Mouse (Mus musculus) forebrain, embryonic 11.5 days (tissue): ENCODE measurements around the gene Arhgap35. TPM values are rescaled to one million over a fixed set of nuclear protein-coding genes. Genes with fewer than 3 reads are reported as not detected.
A peak's percentile ranks its signal among the peaks of the same experiment; 100 is the strongest.

Source experiments
- ATAC-seq: fragments of 200-750 bp; cut with Nextera tagmentation; replicated peaks from 2 replicates; pipeline ENCODE4 v1.8.0; 2017; ENCODE audit warnings: moderate TSS enrichment; ENCODE audit not compliant: low FRiP score
- DNase-seq: peaks from one replicate; pipeline ENCODE4 v3.0.0-alpha.2; 2017; ENCODE audit warnings: low spot score
- H3K27ac ChIP-seq: fragments of 300-500 bp; sonication (generic); 2 replicates; pipeline ENCODE4 v1.5.1; 2014; ENCODE audit warnings: low read depth, low read length
- H3K27me3 ChIP-seq: fragments of 300-500 bp; sonication (generic); 2 replicates; pipeline ENCODE4 v1.6.1; 2014; ENCODE audit warnings: mild to moderate bottlenecking, low read length, mixed read lengths; ENCODE audit not compliant: control insufficient read depth, insufficient read depth
- H3K36me3 ChIP-seq: fragments of 300-500 bp; sonication (generic); 2 replicates; pipeline ENCODE4 v1.6.1; 2014; ENCODE audit warnings: mild to moderate bottlenecking, low read length, moderate library complexity, mixed read lengths; ENCODE audit not compliant: control insufficient read depth, insufficient read depth
- H3K4me1 ChIP-seq: fragments of 300-500 bp; sonication (generic); replicated peaks from 2 replicates; pipeline ENCODE4 v1.6.1; 2014; ENCODE audit warnings: low read length, mixed read lengths; ENCODE audit not compliant: control insufficient read depth, insufficient read depth
- H3K4me2 ChIP-seq: fragments of 300-500 bp; sonication (generic); 2 replicates; pipeline ENCODE4 v1.6.1; 2014; ENCODE audit warnings: low read depth, mild to moderate bottlenecking, low read length, moderate library complexity, mixed read lengths; ENCODE audit not compliant: severe bottlenecking
- H3K4me3 ChIP-seq: fragments of 300-500 bp; sonication (generic); 2 replicates; pipeline ENCODE4 v1.5.1; 2014; ENCODE audit warnings: low read depth, low read length
- H3K9ac ChIP-seq: fragments of 300-500 bp; sonication (generic); 2 replicates; pipeline ENCODE4 v1.6.1; 2014; ENCODE audit warnings: low read length
- H3K9me3 ChIP-seq: fragments of 300-500 bp; sonication (generic); 2 replicates; pipeline ENCODE4 v1.6.1; 2016; ENCODE audit warnings: low read length, mixed read lengths; ENCODE audit not compliant: control insufficient read depth
- WGBS: fragments of 180-500 bp; shearing (Covaris S2); extraction: QIAGEN DNeasy Blood & Tissue Kit; methylation state at CpG from one replicate; pipeline ENCODE4 v1.1.7; 2014; 5-methylcytosine and 5-hydroxymethylcytosine counted together
- polyA plus RNA-seq: library from polyadenylated mRNA; unstranded; fragments of >200 nt; fragmentation: Nextera tagmentation; extraction: Ambion mirVana; gene quantifications from 2 replicates; pipeline ENCODE4 v1.2.1, GENCODE M21; 2014

Arhgap35 gene
- polyA plus RNA-seq, 1 experiment from 2014 or later = 45.2 TPM

DNA sequence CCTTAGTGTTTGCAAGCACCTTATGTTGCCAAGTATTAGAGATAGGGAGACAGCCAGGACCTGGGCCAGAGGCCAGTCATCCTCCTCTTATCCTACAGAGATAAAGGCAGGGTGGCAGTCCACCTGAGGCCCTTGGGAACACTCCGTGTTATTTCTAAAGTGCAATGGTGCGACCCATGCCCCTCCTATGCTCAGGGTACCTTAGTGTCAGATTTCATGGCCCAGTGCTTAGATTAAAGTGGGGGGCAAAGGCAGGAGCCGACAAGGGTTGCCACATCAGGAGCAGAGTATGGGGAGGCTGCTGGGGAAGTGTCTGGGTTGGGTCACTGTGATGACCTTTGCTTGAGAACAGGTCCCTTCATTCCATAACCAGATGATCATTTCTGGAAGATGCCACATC, 118.5 kb downstream of the Arhgap35 start:
- no peaks in the 10 kb centered on the region for H3K9me3 ChIP-seq
- H3K4me1 ChIP-seq = no peaks in the 10 kb centered on the region
- H3K9ac ChIP-seq = no peak overlapping the region
- no peaks in the 10 kb centered on the region for H3K27me3 ChIP-seq
- ATAC-seq (no peak), DNase-seq (no peak)
- H3K4me3 ChIP-seq = no peak overlapping the region
- no peak overlapping the region for H3K4me2 ChIP-seq
- H3K36me3 ChIP-seq = peaks cover 15% of the 10 kb centered on the region; the same call in 1 of the 2 replicates
- WGBS = 88% methylated on average over 3 of the region's 3 CpGs
- H3K27ac ChIP-seq = no peak overlapping the region

DNA sequence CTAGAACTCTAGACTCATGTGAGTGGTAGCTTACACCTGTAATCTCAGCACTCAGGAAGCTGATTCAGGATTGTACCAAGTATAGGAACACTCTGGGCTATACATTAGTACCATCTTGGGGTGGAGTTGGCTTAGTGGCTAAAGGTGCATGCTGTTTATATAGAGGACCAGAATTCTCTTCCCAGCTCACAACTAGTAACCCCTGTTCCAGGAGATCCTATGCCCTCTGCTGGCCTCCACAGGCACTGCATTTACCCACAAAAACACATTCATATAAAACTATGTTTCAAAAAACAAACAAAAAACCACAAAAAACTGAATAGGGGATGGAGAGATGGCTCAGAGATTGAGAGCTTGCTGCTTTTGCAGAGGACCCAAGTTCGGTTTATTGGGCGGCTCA, 121.4 kb downstream of the Arhgap35 start:
- H3K4me2 ChIP-seq = no peak overlapping the region
- H3K9ac ChIP-seq = no peak overlapping the region
- ATAC-seq = no peak
- no peak overlapping the region for H3K4me3 ChIP-seq
- no peaks in the 10 kb centered on the region for H3K27me3 ChIP-seq
- no peaks in the 10 kb centered on the region for H3K9me3 ChIP-seq
- DNase-seq = no peak
- 35% methylated on average over 2 of the region's 2 CpGs for WGBS
- no peaks in the 10 kb centered on the region for H3K4me1 ChIP-seq
- peaks cover 15% of the 10 kb centered on the region; the same call in 1 of the 2 replicates for H3K36me3 ChIP-seq
- H3K27ac ChIP-seq = no peak overlapping the region

- DNase-seq (no peak), ATAC-seq (no peak)
- no peak overlapping the region for H3K4me2 ChIP-seq
- H3K4me1 ChIP-seq = no peaks in the 10 kb centered on the region
- WGBS = 61% methylated on average over 3 of the region's 3 CpGs
- no peak overlapping the region for H3K9ac ChIP-seq
- H3K36me3 ChIP-seq = peaks cover 11% of the 10 kb centered on the region; the same call in 1 of the 2 replicates
- H3K4me3 ChIP-seq = no peak overlapping the region
- no peak overlapping the region for H3K27ac ChIP-seq
- H3K9me3 ChIP-seq = no peaks in the 10 kb centered on the region
- no peaks in the 10 kb centered on the region for H3K27me3 ChIP-seq
Observed at GRCm38 (mm10) chr7:16492211-16492610, 122.6 kb downstream of the Arhgap35 start.

DNA sequence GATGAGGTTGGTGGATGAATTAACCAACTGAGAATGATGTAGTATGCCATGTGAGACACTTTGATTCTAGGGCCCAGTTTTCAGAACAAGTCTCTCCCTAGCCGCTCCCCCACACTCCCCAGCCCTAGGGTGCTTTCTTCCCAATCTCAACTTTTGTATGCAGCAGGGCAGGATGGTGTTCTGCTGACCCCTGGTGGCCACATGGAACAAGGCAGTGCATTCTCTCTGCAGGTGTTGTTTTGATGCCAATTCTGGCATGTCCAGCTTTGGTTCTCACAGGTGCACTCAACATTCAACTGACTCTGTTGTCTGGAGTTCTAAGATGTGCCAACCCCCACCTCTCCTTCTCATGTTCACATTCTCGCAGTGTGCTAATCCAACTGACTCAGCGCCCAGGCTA, 123.0 kb downstream of the Arhgap35 start:
- Histone ChIP-seq H3K4me3 (no peak overlapping the region), H3K27ac (no peak overlapping the region), H3K27me3 (no peaks in the 10 kb centered on the region), H3K9ac (no peak overlapping the region), H3K36me3 (peaks cover 10% of the 10 kb centered on the region; the same call in 1 of the 2 replicates), H3K9me3 (no peaks in the 10 kb centered on the region), H3K4me2 (no peak overlapping the region), H3K4me1 (no peaks in the 10 kb centered on the region)
- ATAC-seq (peak; percentile 49; the same call in 1 of the 2 replicates), DNase-seq (peak; percentile 81)
- WGBS = 25% methylated on average over 3 of the region's 3 CpGs

- H3K4me2 ChIP-seq = no peak overlapping the region
- no peak for ATAC-seq
- no peak overlapping the region for H3K4me3 ChIP-seq
- no peaks in the 10 kb centered on the region for H3K27me3 ChIP-seq
- no peaks in the 10 kb centered on the region for H3K9me3 ChIP-seq
- DNase-seq = no peak
- WGBS = 84% methylated on average over 9 of the region's 9 CpGs
- H3K27ac ChIP-seq = no peak overlapping the region
- no peaks in the 10 kb centered on the region for H3K4me1 ChIP-seq
- H3K9ac ChIP-seq = no peak overlapping the region
- H3K36me3 ChIP-seq = no peaks in the 10 kb centered on the region
Observed at GRCm38 (mm10) chr7:16489948-16490347, 124.8 kb downstream of the Arhgap35 start.

GRCm38 (mm10) chr7:16488816-16489215, 126.0 kb downstream of the Arhgap35 start:
- H3K4me3 ChIP-seq = no peak overlapping the region
- no peak for DNase-seq
- H3K27ac ChIP-seq = no peak overlapping the region
- H3K4me2 ChIP-seq = no peak overlapping the region
- no peak for ATAC-seq
- no peaks in the 10 kb centered on the region for H3K27me3 ChIP-seq
- no peaks in the 10 kb centered on the region for H3K4me1 ChIP-seq
- no peaks in the 10 kb centered on the region for H3K9me3 ChIP-seq
- no peaks in the 10 kb centered on the region for H3K36me3 ChIP-seq
- H3K9ac ChIP-seq = no peak overlapping the region

GRCm38 (mm10) chr7:16477628-16478027, 137.2 kb downstream of the Arhgap35 start, which contains the start of gene Npas1:
Npas1 (minus strand) TSS chr7:16477728.
- DNase-seq (no peak), ATAC-seq (no peak)
- 91% methylated on average over 8 of the region's 8 CpGs for WGBS
- Histone ChIP-seq H3K27ac (no peak within 1 kb of the TSS), H3K9ac (no peak within 1 kb of the TSS), H3K4me2 (peak within 1 kb of the TSS; percentile 51), H3K9me3 (no peaks in the 10 kb centered on the region), H3K36me3 (no peaks in the 10 kb centered on the region), H3K4me3 (peak within 1 kb of the TSS; percentile 26), H3K4me1 (peaks cover 9% of the 10 kb centered on the region), H3K27me3 (peaks cover 49% of the 10 kb centered on the region)

- H3K36me3 ChIP-seq = no peaks in the 10 kb centered on the region
- peak overlapping the region; percentile 26 for H3K4me3 ChIP-seq
- 2% methylated on average over 34 of the region's 34 CpGs for WGBS
- DNase-seq (no peak), ATAC-seq (no peak)
- H3K4me1 ChIP-seq = peaks cover 14% of the 10 kb centered on the region
- no peaks in the 10 kb centered on the region for H3K9me3 ChIP-seq
- peak overlapping the region; percentile 51 for H3K4me2 ChIP-seq
- H3K9ac ChIP-seq = no peak overlapping the region
- H3K27me3 ChIP-seq = peaks cover 54% of the 10 kb centered on the region
- H3K27ac ChIP-seq = no peak overlapping the region
Observed at GRCm38 (mm10) chr7:16476600-16476989, 138.2 kb downstream of the Arhgap35 start.

DNA sequence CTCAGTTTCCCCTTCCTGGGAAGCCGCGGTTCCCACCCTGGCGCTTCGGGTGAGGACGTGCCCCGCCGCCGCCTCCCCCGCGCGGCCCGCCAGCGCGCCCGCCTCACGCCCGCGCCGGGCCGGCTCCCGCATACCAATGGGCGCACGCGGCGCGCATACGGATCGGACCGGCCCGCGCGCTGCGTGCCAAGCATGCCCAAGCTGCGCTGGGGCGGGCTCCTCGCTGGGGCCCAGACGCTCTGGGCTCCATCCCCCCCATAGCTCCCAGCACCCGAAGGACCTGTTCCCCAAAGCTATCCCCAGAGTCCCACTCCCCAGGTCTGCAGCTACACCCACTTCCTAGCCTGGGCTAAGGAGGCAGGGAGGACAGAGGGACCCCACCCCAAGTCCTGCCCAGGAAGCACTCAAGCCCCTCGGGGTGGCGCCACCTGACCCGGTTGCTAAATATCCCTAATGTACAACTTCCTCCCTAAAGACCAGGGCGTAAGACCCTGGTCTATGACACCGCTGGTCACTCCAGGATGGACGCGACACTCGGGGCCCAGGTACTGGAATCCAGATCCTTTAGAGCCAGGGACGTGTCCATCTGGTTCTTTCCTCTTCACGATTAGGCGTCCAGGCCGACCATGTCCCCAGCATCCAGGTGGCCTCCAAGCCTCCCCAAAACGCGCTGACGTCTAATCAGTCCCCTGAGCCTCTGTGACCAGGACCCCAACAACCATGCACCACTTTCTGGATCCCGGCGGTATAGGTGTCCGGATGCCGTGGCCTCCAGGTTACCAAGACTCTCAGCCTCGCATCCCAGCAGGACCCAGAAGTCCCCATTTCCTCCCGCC, 138.8 kb downstream of the Arhgap35 start:
- Histone ChIP-seq H3K27me3 (peaks cover 60% of the 10 kb centered on the region), H3K27ac (no peak overlapping the region), H3K9ac (no peak overlapping the region), H3K36me3 (no peaks in the 10 kb centered on the region), H3K4me3 (peak overlapping the region; percentile 26), H3K4me2 (peak overlapping the region; percentile 51), H3K9me3 (no peaks in the 10 kb centered on the region), H3K4me1 (peaks cover 14% of the 10 kb centered on the region)
- DNase-seq (no peak), ATAC-seq (no peak; the same call in 1 of the 2 replicates)
- WGBS = 1% methylated on average over 51 of the region's 59 CpGs
